Mouse (Mus musculus) natural killer cell, adult 2 months (primary cell): ENCODE data around the gene Smg5.

ENCODE experiments used
- DNase-seq, 2 experiments: peaks; one replicate each; pipeline ENCODE4 v3.0.0; 2022; ENCODE audit warnings: low spot score in 2 of 2

Gene Smg5

DNA sequence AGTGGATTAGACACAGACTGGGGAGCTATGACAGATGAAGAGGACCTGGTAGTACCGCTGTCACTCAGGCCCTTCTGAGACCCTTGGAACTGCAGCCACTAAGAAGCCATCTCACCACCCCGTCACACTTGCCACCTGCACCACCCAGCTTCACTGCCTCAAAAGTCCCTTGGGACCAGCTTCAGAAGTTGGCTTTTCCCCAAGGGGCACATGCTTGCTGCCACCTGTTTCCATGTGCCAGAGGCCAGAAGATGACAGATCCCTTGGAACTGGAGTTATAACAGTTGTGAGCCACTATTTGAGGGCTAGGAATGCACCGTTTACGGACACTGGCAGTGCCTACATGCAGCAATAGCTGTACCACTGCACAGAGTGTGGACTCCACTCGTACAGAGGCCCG is 59.2 kb downstream of the Smg5 start:
- DNase-seq: peak in 1 of 2 experiments; percentile 51

DNA sequence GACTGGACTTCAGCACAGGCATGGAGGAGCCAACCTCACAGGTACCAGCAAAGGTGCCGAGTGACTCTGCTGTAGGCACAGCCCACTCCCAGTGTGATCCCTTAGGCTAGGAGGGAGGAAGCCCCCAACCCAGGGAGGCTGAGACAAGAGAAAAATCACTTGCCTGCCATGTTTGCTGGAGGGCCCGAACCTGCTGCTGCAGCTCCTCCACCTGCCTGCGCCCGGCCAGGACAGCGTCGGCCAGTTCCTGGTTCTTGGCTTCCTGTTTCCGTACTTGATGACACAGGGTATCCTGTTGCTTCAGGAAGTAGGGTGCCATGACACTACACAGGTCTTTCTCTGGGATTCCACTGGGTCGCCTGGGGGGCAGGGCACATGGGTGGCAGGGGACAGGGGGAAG is 59.7 kb downstream of the Smg5 start:
- no peak for DNase-seq

DNA sequence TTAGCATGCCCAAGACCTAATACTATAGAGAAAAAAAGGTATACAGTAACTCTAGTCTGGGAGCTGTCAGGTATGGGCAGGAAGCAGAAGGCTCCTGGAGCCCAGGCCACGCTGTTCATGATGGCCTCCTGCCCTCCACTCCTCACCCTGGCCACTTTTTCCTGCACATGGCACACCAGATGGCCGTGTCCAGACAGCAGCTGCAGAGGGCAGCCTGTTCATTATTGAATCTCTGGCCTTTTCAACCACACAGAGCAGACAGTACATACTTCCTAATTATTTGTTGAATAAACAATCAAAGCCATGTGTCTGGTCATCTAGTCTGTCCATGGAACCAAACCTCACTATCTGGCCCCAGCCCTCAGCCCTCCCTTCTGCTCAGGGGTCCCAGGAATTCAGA is 62.6 kb downstream of the Smg5 start:
- DNase-seq: no peak

DNA sequence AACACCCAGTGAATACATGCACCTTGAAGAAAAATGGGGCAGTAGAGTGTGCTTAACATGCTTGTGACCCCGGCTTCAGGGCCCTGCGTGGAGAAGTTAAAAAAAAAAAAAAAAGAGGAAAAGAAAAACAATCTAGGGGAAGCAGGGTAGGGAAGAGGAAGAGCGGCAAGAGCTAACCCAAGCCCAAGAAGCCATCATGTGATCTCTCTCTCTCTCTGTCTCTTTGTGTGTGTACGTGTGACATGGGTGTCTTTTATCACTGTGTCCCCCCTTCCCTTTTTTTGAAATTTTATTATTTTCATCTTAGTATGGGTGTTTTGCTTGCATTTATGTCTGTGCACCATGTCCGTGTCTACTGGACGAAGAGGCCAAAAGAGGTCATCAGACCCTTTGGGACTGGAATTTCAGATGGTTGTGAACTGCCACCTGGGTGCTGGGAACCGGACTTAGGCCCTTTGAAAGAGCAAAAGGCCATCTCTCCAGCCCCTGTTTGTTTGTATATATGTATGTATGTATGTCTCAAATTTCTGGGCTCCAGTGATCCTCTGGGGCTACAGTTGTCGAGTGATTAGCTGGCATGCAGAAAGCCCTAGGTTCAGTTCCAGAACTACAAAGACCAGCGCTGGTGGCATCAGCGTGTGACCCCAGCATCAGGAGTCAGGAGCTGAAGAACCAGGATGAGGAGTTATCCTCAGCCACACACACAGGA is 67.6 kb downstream of the Smg5 start:
- DNase-seq: no peak

DNA sequence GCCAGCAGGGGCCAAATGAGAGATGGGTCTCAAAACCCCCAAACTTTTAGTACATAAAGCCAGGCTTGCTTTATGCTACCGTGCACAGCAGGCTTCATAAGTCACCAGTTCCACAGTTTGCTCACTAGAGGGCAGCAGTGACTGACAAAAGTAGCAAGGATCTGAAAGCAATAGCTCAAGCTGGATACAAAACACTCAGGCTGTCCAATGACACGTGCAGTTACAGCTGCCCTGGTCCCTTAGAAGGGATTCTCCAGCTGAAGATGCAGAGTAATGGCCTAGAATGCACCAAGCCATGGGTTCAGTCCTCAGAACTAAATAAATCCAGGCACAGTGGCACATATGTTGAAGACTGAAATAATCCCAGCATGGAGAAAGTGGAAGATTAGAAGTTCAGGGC is 71.0 kb downstream of the Smg5 start:
- DNase-seq: peak; percentile 61 to 64

DNA sequence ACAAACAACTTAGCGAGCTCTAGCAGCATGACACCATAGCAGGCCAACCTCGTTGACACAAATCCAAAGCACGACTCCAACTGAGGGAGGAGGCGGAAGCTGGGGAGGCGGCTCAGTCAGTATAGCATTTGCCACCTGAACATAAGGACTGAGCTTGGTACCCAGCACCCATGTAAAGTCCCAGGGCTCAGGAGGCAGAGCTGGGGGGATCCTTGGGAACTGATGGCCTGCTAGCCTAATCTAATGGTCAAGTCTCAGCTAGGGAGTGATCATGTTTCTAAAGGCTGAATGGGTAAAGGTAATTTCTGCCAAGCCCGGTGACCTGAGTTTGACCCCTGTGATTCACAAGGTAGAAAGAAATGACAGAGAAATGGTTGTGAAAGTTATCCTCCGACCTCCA is 71.5 kb downstream of the Smg5 start:
- no peak for DNase-seq

DNA sequence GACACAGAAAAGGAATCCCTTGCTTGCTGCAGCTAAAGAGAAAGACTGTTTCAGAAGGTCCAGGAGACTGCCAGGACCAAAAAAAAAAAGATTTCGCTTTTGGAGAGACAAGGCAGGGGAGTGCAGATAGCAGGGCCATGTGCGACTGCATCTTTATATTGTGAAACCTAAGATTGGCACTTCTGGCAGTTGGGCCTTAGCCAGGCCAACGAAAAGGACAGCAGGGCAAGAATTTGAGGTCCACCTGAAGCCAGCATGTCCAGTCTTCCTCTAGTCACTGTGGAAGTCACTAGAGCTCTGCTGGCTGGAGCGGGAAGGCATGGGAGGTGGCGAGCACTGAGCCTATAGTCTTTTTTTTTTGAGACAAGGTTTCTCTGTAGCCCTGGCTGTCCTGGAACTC is 72.9 kb downstream of the Smg5 start:
- no peak for DNase-seq

DNA sequence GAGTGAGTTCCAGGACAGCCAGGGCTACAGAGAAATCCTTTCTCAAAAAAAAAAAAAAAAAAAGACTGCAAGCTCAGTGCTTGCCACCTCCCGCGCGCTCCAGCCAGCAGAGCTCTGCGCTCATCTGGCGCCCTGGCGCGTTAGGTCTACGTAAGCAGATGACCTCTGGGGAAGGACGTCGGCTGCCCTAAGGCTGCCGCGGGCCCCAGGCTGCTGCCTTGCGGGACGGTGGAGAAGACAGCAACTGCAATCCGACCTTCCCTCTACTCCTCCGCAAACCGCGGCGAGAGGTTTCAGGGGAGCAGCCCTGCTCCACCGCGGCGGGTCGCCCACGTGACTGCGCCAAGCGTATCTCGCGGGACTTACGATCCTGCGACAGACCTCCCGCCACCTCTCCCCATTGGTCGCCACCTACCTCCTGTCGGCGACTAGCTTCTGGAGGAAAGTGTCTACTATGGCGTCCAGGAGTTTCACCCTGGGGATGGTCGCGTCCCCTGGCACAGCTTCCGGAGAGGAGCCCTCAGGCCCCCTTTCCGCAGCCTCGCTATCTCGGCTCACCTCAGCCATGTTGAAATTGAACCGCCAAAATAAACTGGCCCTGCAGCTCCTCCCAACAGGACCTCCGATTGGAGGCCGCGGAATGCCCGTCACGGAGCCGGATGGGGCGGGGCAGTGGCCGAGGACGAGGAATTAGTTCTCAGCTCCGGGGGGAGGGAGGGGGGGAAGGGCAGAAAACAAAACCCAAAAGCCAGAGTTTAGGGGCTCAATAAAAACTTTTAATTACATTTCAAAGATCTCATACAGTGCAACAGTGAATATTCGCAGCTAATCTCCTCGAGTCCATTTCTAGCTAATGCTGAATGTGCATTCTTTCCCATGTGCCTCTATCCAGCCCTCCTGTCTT is 73.9 kb downstream of the Smg5 start, which contains the start of gene Pmf1:
Pmf1 (minus strand) TSS at position 591 of the 904 bp plus-strand sequence.
- DNase-seq: peak; percentile 89 to 91

DNA sequence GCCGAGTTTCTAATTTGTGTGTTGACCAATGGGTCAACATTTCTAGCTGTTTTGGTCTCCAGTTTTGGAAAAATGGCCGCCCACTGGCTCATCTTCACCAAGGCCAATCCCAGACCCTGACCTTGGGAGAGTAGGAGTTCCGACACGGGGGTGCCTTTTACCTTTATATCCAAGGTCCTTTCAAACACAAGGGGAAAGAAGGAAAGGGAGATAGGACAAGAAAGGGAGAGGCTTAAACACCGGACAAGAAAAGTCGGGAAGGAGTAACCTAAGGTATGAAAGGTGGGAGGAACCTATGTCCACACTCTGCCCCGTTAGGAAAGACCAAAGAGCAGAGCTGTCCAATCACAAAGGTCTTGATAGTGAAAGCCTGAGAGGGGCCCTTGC is 74.6 kb downstream of the Smg5 start:
- DNase-seq: no peak

DNA sequence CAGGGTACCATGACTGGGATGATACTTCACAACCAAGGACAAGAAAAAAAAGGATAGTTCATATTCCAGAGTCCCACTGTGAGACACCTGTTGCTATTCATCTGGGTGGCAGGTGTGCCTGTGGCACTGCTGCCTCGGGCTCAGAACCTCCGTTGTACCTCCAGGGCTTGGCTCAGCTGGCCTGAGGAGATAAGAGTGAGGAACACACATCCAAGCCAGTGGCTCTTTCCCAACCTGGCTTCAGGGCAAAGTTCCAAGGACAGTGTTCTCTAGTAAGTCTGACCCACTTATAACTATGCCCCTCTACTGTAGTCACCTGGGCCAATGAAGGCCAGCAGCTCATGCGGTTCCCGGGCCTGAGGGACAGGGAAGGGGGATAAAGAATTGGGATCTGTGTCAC is 75.6 kb downstream of the Smg5 start:
- no peak for DNase-seq
